Mouse (Mus musculus) cortical plate, adult 2 months (tissue): ENCODE measurements around the gene 0610009B22Rik.

Experiments
- CTCF ChIP-seq: fragments of 200-500 bp; IDR thresholded peaks from 2 replicates; pipeline ENCODE4 v1.5.1; 2011; ENCODE audit warnings: mild to moderate bottlenecking, control low read depth, low read length; ENCODE audit not compliant: insufficient read depth; ENCODE audit errors: extremely low read depth
- POLR2A ChIP-seq: fragments of 200-500 bp; IDR thresholded peaks from 2 replicates; pipeline ENCODE4 v1.6.1; 2011; ENCODE audit warnings: mild to moderate bottlenecking, low read length, control low read depth; ENCODE audit not compliant: insufficient read depth; ENCODE audit errors: extremely low read depth

DNA sequence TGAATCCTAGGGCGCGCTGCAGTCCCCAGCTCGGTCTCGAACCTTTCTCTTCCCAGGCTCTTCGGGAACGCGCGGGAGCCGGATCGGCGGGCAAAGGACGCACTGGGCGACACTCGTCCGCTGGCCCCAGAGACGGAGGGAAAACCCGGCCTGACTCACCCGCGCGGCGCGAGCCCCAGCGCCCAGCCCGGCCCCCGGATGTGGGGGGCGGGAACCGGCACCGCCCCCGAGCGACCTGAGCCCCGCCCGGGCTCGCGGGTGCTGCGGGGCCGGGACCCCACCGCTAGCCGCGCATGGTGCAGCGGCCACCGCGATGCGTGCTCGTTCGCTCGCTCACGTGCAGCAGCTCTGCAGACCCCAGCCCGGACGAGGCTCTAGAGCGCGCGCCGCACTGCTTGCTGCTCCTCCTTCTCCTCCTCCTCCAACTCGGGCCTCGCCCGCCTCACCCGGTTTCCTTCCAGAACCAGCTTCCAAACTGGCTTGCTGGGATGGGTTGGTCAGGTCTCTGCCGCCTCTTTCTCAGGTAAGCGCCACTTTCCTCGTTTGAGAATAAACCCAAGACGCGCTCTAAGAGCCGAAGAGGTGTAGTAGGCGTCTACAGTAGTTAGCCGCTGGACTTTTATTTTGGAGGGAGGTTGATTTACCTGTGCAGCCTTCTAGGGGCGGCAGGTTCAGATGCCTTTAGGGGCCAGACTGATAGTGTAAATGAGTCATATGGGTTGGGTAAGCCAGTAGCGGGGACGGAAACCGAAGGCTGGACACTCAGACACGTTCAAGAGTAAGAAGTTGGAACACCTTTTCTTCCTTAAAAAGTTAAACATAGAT lies 37.8 kb downstream of the 0610009B22Rik start, which contains the start of the genes N4bp3 and D930048N14Rik:
- TF ChIP-seq CTCF (no peak), POLR2A (no peak)
